Mouse (Mus musculus) thymus, postnatal 10 days (tissue): ENCODE data around the gene Mesd.
A peak's percentile ranks its signal among the peaks of the same experiment; 100 is the strongest.

Experiments
- DNase-seq, 2 experiments: peaks; one replicate each; pipeline ENCODE4 v3.0.0; 2021; ENCODE audit warnings: low spot score in 2 of 2

Mesd gene

GRCm38 (mm10) chr7:83913405-83913932 lies 29.2 kb downstream of the Mesd start:
- no peak for DNase-seq

DNA sequence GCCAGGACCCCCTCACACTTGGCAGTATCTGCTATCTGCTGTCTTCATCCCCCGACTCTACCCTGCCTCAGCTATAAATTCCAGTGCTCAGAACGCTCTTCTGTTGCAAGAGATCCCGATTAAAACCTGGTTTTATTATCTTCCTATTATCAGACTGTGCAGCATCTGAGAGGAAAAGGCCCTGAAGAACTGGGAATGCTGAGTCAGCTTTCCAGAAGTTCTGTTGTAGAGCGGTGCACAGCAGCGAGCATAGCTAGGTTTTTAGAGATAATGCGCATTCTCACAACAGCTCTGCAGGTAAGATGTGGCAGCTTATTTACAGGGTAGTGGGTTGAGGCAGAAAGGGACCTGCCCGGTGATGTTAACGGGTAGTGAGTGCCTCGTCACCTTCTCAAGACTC lies 29.7 kb downstream of the Mesd start:
- DNase-seq, result no peak

- DNase-seq, result peak; percentile 38 to 86
These were observed 30.3 kb downstream of the Mesd start for GRCm38 (mm10) chr7:83914566-83914965.

- DNase-seq, result no peak
These were observed 36.0 kb downstream of the Mesd start for GRCm38 (mm10) chr7:83920241-83920640.

GRCm38 (mm10) chr7:83921637-83922036 lies 37.4 kb downstream of the Mesd start:
- DNase-seq, result no peak

DNA sequence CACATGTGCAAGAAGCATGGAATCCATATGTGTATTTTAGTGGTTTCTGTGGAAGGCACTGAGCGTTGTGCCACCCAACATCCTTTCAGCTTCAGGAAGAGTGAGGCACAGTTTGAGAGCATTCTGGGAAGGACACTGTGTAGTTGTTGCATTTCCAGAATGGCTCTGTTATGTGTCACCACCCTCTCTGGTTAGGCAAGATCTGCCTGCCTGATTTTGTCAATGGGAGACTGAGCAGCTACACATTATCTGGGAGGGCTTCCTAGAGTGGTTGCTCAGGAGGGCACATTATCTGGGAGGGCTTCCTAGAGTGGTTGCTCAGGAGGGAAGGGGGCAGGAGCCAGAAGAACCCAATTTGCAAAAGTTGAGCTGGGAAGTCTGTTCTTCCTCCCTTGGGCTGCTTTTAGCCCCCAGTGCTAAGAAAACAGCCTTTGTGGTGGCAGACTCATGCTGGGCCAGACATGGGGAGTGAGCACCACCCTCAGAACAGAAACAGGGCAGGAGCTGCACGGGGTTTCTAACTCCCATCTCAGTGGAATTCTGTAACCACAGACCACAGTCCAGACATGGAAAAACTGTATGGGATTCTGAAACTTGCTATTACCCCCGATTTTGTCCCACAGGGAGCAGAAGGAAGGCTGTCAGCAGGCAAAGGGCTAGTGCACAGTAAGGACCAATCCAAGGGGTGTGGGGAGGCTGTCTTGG lies 54.9 kb downstream of the Mesd start:
- no peak for DNase-seq

- DNase-seq, result no peak
These were observed 55.9 kb downstream of the Mesd start for GRCm38 (mm10) chr7:83940136-83940535.

- DNase-seq, result no peak
These were observed 57.4 kb downstream of the Mesd start for GRCm38 (mm10) chr7:83941701-83942101.

DNA sequence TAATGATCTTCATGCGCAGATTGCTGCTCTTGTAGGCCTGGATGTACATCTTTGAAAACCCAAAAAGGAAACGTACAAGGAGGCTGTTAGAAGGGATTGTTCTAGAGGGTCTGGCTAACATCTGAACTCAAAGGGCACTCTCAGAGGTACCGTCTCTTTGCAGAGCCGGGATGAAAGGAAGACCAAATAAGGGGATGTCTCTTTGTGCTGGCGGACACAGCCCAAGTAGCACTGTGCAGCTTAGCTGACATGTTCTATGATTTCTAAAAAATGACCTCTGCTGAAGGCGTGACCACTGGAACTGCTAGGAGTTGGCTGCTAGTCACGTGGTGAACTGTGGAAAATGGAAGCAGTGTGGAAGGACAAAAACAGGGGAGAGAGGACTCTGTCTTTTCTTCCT lies 64.5 kb downstream of the Mesd start:
- DNase-seq, result no peak

GRCm38 (mm10) chr7:83949662-83950061 lies 65.4 kb downstream of the Mesd start:
- no peak for DNase-seq
